Mouse (Mus musculus): ENCODE results near the gene 2610021A01Rik. TPM values are rescaled to one million over a fixed set of nuclear protein-coding genes. Genes with fewer than 3 reads are reported as not detected.
"Not testable (repeated sequence)": the region's sequence is repeated elsewhere in the genome, so short reads cannot be mapped to it uniquely, and the experiment has no call there.

The 2610021A01Rik gene
- polyA plus RNA-seq (2015; fragmentation: Nextera tagmentation; extraction: Ambion mirVana): 12.1 and 13.0 TPM in 2 replicates

- peak; percentile 92 for DNase-seq (ENCODE audit: low spot score)
These were observed at the start of gene 2610021A01Rik for GRCm38 (mm10) chr7:41599034-41599813. TSS of gene 2610021A01Rik (plus strand) at chr7:41599230.

- no peak for DNase-seq (ENCODE audit: low spot score)
These were observed 38.3 kb upstream of the 2610021A01Rik start for GRCm38 (mm10) chr7:41560681-41561080.

- DNase-seq (ENCODE audit: low spot score): not testable (repeated sequence)
These were observed 25.5 kb upstream of the 2610021A01Rik start, which contains the start of gene Gm6871 for GRCm38 (mm10) chr7:41573562-41573961. TSS of gene Gm6871 (minus strand) at chr7:41573662.

GRCm38 (mm10) chr7:41577956-41578355 is 21.1 kb upstream of the 2610021A01Rik start:
- DNase-seq (ENCODE audit: low spot score): no peak

GRCm38 (mm10) chr7:41582028-41582427 is 17.0 kb upstream of the 2610021A01Rik start:
- DNase-seq (ENCODE audit: low spot score): no peak

GRCm38 (mm10) chr7:41587831-41588230 is 11.2 kb upstream of the 2610021A01Rik start:
- DNase-seq (ENCODE audit: low spot score): not testable (repeated sequence)

GRCm38 (mm10) chr7:41598615-41599014 is 415 bp upstream of the 2610021A01Rik start:
- DNase-seq (ENCODE audit: low spot score): no peak

GRCm38 (mm10) chr7:41599932-41600548 is 1.0 kb downstream of the 2610021A01Rik start:
- no peak for DNase-seq (ENCODE audit: low spot score)

- no peak for DNase-seq (ENCODE audit: low spot score)
These were observed 12.6 kb downstream of the 2610021A01Rik start for GRCm38 (mm10) chr7:41611654-41612053.

- not testable (repeated sequence) for DNase-seq (ENCODE audit: low spot score)
These were observed 17.2 kb downstream of the 2610021A01Rik start for GRCm38 (mm10) chr7:41616241-41616640.

GRCm38 (mm10) chr7:41632409-41633220 is 33.6 kb downstream of the 2610021A01Rik start, which contains the start of gene Zfp788:
TSS of gene Zfp788 (plus strand) at chr7:41633203.
- DNase-seq (ENCODE audit: low spot score): peak; percentile 91

- DNase-seq (ENCODE audit: low spot score): peak; percentile 90
These were observed 34.4 kb downstream of the 2610021A01Rik start for GRCm38 (mm10) chr7:41633221-41633984.

GRCm38 (mm10) chr7:41674326-41674725 is 75.3 kb downstream of the 2610021A01Rik start:
- not testable (repeated sequence) for DNase-seq (ENCODE audit: low spot score)

Other genes with a start within 250 kb of the 2610021A01Rik start
- gene AI987944, start 205.9 kb upstream of the 2610021A01Rik start, polyA plus RNA-seq (2015; fragmentation: Nextera tagmentation; extraction: Ambion mirVana): 14.8 and 15.2 TPM in 2 replicates
- gene Vmn2r57, start 150.5 kb upstream of the 2610021A01Rik start, polyA plus RNA-seq (2015; fragmentation: Nextera tagmentation; extraction: Ambion mirVana): 0.07 and 0.13 TPM in 2 replicates
- 0.04 and 0.05 TPM in 2 replicates for gene Gm20449, start 99.8 kb upstream of the 2610021A01Rik start, polyA plus RNA-seq (2015; fragmentation: Nextera tagmentation; extraction: Ambion mirVana)
- 10.8 and 12.5 TPM in 2 replicates for gene AW146154, start 99.3 kb upstream of the 2610021A01Rik start, polyA plus RNA-seq (2015; fragmentation: Nextera tagmentation; extraction: Ambion mirVana)
- gene Gm6871, start 25.6 kb upstream of the 2610021A01Rik start, polyA plus RNA-seq (2015; fragmentation: Nextera tagmentation; extraction: Ambion mirVana): 0.09 TPM in 1 of 2 replicates, not detected in the other
- gene Zfp788, start 34.0 kb downstream of the 2610021A01Rik start, polyA plus RNA-seq (2015; fragmentation: Nextera tagmentation; extraction: Ambion mirVana): 8.4 and 8.8 TPM in 2 replicates